Mouse (Mus musculus): ENCODE results near the gene Iqcd. TPM values are rescaled to one million over a fixed set of nuclear protein-coding genes. Genes with fewer than 3 reads are reported as not detected.

Gene Iqcd
- 1.2 TPM in 1 of 2 replicates, not detected in the other for polyA plus RNA-seq (2012; ENCODE audit: insufficient read depth, insufficient read length, missing spikeins)

DNA sequence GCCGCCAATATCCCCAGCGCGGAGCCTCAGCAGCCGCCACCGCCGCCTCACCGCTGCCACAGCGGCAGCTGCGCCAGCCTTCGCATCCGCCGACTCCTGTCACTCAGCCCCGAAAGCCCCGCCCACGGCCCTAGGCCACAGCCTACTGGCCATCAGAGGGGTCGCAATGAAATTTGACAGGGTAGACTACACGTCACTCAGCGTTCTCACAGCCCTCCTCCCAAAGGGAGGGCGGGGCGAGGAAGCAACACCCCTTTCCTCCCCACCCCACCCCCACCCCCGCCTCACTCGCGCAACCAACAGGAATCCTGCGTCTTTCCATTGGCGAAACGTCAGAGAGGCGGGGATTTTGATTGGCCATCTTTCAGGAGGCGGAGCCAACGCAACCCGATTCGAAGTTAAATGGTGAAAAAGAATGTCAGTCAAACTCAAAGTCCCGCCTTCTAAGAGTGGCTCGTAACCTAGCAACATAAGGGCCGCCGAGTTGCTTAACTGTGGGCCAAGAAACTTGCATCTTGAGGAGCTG lies at the start of gene Iqcd, which contains the start of gene Tpcn1:
Gene Iqcd (plus strand): TSS at position 448 of the 526 bp plus-strand sequence.
Gene Tpcn1 (minus strand): TSS at position 105 of the 526 bp plus-strand sequence.
- Histone ChIP-seq H3K27ac (ENCODE audit: insufficient read depth, low read depth, low read length) (peak within 1 kb of the TSS; percentile 60), H3K4me1 (ENCODE audit: control insufficient read depth, insufficient read depth, low read length) (peaks cover 33% of the 10 kb centered on the region), H3K4me3 (ENCODE audit: insufficient read depth, low read length) (peak within 1 kb of the TSS; percentile 77)
- TF ChIP-seq POLR2A (IDR thresholded peaks at IDR 0.05; ENCODE audit: borderline replicate concordance, low read depth, low read length) = no peak
- TF ChIP-seq CTCF (IDR thresholded peaks at IDR 0.05; ENCODE audit: low read depth, low read length) = no peak

DNA sequence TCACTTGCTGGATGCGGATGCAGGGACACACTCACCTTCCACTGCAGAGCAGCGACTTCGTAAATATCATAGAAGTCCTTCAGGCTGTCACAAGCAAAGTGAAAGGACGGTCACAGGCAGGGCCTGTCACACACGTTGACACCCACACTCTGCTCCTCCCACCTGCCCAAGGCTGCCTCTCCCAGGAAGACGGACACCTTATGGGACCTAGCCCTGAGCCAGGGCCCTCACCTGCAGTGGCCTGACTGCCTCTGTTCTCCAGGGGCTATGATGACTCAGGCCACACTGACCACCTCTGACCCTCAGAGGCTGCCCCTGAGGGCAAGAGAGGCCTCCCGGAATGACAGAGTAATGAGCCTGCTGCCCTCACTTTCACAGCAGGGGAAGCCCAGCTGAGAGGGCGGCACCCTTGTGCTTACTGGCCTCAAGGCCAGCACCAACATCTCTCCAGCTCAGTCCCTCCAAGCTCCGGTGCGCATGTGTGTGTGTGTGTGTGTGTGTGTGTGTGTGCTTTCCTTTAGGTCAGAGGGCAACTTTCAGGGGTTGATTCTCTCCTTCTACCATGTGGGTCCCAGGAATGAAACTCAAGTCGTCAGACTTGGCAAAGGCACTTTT lies 40.5 kb upstream of the Iqcd start:
- H3K4me3 ChIP-seq (ENCODE audit: insufficient read depth, low read length) = no peak overlapping the region
- H3K27ac ChIP-seq (ENCODE audit: insufficient read depth, low read depth, low read length) = no peak overlapping the region
- TF ChIP-seq CTCF (IDR thresholded peaks at IDR 0.05; ENCODE audit: low read depth, low read length) (no peak), POLR2A (IDR thresholded peaks at IDR 0.05; ENCODE audit: borderline replicate concordance, low read depth, low read length) (no peak)
- H3K4me1 ChIP-seq (ENCODE audit: control insufficient read depth, insufficient read depth, low read length) = no peaks in the 10 kb centered on the region

DNA sequence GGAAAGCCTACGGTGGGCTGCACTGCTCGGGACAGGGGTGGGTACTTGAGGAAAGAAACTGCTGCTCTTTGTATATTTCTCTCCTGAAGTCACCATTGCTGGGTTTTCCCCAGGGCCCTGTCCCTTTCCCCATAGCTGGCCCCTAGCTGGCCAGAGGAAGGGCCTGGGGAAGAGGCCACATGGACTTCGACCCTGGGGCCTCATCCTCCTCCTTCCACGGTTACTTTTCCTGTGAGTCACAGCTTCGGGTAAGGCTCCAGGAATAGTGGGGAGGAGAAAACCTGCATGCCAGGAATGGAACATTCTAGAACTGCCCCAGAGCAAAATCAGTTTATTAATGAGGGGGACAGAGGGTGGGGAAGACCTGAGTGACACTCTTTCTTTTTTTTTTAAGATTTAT lies 38.7 kb upstream of the Iqcd start:
- TF ChIP-seq POLR2A (IDR thresholded peaks at IDR 0.05; ENCODE audit: borderline replicate concordance, low read depth, low read length) (no peak), CTCF (IDR thresholded peaks at IDR 0.05; ENCODE audit: low read depth, low read length) (no peak)
- H3K4me3 ChIP-seq (ENCODE audit: insufficient read depth, low read length) = no peak overlapping the region
- H3K27ac ChIP-seq (ENCODE audit: insufficient read depth, low read depth, low read length) = no peak overlapping the region
- H3K4me1 ChIP-seq (ENCODE audit: control insufficient read depth, insufficient read depth, low read length) = no peaks in the 10 kb centered on the region

DNA sequence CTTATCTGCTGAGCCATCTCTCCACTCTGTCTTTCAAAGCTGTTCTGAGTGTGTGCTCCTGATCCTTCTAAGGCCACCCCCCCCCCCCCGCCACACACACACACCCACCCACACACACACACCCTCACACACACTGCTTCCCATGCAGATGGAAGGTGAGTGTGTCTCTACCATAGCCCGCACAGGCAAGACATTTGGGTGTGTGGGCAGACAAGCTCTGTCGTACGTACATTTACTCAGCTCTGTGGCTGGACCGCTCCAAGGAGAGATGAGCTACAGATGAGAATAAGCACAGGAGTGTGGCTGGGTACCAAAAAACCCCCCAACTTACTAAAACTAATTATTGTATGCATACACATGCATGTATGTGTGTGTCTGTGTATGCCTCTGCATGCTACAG lies 38.1 kb upstream of the Iqcd start:
- no peak for TF ChIP-seq CTCF (IDR thresholded peaks at IDR 0.05; ENCODE audit: low read depth, low read length)
- no peak for TF ChIP-seq POLR2A (IDR thresholded peaks at IDR 0.05; ENCODE audit: borderline replicate concordance, low read depth, low read length)
- no peak overlapping the region for H3K4me3 ChIP-seq (ENCODE audit: insufficient read depth, low read length)
- no peaks in the 10 kb centered on the region for H3K4me1 ChIP-seq (ENCODE audit: control insufficient read depth, insufficient read depth, low read length)

DNA sequence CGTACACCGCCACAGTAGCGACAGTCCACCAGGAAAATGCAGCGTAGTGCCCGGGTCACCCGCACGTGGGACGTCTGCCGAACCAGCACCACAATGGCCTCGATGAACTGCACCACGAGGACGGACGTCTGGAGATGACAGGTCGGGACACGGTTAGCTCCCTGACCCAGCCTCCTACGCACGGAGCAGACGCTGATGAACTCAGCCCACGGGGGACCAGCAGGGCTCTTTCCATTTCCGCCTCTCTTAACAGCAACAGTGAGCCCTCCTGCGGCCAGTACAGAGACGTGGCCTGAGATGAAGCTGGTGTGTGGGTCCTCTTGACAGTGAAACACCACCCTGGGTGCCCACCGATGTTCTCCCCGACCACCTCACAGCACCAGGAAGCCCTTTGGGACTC lies 32.9 kb upstream of the Iqcd start:
- Histone ChIP-seq H3K4me1 (ENCODE audit: control insufficient read depth, insufficient read depth, low read length) (peaks cover 10% of the 10 kb centered on the region), H3K4me3 (ENCODE audit: insufficient read depth, low read length) (no peak overlapping the region), H3K27ac (ENCODE audit: insufficient read depth, low read depth, low read length) (no peak overlapping the region)
- TF ChIP-seq POLR2A (IDR thresholded peaks at IDR 0.05; ENCODE audit: borderline replicate concordance, low read depth, low read length) (no peak), CTCF (IDR thresholded peaks at IDR 0.05; ENCODE audit: low read depth, low read length) (no peak)

More for the DNA sequence above, 38.1 kb upstream of the Iqcd start:
- H3K27ac ChIP-seq (ENCODE audit: insufficient read depth, low read depth, low read length) = no peak overlapping the region

DNA sequence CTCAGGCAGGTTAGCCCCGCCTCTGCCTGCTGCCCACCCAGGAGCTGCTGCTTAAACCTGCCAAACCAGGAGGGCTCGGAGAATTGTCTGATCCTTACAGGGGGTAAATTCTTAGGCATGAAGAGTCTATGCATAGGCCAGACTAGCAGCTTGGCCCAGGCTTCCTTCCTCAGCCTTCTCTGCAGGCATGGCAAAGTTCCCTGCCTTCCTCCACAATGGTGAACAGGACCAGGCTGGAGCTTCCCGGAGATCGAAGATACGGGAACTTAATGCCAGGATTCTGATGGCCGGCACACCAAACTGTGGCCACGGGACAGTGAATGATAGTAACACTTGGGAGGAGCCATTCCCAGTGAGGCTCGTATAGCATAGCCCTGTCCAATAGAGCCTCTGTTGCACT lies 30.8 kb upstream of the Iqcd start:
- peak overlapping the region; percentile 98 for H3K27ac ChIP-seq (ENCODE audit: insufficient read depth, low read depth, low read length)

DNA sequence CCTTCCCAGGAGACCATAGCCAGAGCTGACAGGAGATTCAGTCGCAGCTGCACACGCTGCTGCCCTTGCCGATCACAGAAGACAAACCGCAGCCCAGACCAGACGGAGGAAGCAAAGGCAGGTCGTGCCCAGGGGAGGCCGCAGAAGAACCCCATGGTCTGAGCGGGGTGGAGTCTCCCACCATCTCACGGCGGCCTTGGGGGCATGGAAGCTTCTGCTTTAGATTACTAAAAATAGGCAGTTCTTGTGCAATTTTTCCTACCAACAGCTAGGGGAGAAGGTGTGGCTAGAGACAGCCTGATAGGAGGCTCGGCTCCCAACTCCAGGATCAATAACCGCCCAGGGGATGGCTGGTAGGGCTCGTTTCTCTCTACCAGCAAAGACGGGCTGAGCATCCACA lies 30.1 kb upstream of the Iqcd start:
- peaks cover 30% of the 10 kb centered on the region for H3K4me1 ChIP-seq (ENCODE audit: control insufficient read depth, insufficient read depth, low read length)
- TF ChIP-seq CTCF (IDR thresholded peaks at IDR 0.05; ENCODE audit: low read depth, low read length) = no peak
- TF ChIP-seq POLR2A (IDR thresholded peaks at IDR 0.05; ENCODE audit: borderline replicate concordance, low read depth, low read length) = no peak
- H3K27ac ChIP-seq (ENCODE audit: insufficient read depth, low read depth, low read length) = peak overlapping the region; percentile 98
- H3K4me3 ChIP-seq (ENCODE audit: insufficient read depth, low read length) = peak overlapping the region; percentile 91

More for the DNA sequence above, 30.8 kb upstream of the Iqcd start:
- H3K4me1 ChIP-seq (ENCODE audit: control insufficient read depth, insufficient read depth, low read length) = peaks cover 23% of the 10 kb centered on the region
- peak overlapping the region; percentile 91 for H3K4me3 ChIP-seq (ENCODE audit: insufficient read depth, low read length)
- TF ChIP-seq POLR2A (IDR thresholded peaks at IDR 0.05; ENCODE audit: borderline replicate concordance, low read depth, low read length) (no peak), CTCF (IDR thresholded peaks at IDR 0.05; ENCODE audit: low read depth, low read length) (no peak)

DNA sequence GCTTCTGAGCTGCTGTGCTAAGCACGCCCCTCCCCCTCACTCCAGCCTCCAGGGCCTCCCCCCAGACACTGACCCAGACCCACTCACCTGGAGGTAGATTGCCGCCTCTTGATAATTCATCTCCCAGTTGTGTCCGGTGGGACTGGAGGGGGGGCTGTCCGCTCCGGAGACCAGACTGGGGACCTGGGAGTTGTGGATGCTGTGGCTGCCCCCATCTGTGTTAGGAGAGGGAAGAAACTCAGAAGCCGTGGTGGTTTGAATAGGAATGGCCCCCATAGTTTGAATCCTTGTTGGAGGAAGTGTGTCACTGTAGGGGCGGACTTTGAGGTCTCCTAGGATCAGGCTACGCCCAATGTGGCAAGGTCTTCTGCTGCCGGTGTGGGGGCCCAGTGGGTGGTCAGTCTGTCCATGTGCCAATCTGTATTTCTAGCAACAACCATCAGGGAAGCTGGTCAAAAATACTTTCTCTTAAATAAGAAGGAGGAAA lies 28.6 kb upstream of the Iqcd start:
- H3K4me1 ChIP-seq (ENCODE audit: control insufficient read depth, insufficient read depth, low read length) = peaks cover 35% of the 10 kb centered on the region
- peak overlapping the region; percentile 98 for H3K27ac ChIP-seq (ENCODE audit: insufficient read depth, low read depth, low read length)
- no peak for TF ChIP-seq CTCF (IDR thresholded peaks at IDR 0.05; ENCODE audit: low read depth, low read length)
- no peak for TF ChIP-seq POLR2A (IDR thresholded peaks at IDR 0.05; ENCODE audit: borderline replicate concordance, low read depth, low read length)
- H3K4me3 ChIP-seq (ENCODE audit: insufficient read depth, low read length) = peak overlapping the region; percentile 91

DNA sequence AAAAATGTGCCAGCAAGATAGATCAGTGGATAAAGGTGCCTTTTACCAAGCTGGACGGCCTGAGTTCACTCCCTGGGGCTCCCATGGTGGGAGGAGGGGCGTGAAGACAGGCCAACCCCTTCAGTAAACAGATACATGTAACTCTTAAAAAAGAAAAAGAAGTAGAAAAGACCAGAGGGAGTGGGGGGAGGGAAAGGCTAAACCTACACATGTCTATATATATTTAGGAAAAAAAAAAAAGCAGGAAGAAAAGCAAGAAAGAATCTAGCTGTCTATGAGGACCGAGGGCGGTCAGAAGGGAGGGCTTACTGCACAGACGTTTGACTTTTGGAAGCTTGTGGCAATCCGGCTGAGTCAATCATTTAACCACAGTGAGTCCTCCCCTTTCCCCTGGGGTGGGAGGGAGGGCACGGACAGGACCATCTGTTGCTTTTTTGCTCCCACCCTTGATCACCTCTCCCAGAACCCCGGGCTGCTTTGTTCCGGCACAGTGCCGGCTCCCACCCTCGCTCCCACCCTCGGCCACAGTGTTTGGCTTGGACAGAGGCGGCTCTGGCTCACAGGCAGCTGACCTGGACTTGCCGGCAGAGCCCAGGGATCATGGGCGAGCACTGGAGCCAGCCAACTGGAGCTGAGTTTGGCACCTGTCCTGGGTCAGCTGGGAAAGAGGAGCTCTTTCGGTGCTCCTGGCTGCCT lies 28.1 kb upstream of the Iqcd start:
- Histone ChIP-seq H3K4me1 (ENCODE audit: control insufficient read depth, insufficient read depth, low read length) (peaks cover 37% of the 10 kb centered on the region), H3K27ac (ENCODE audit: insufficient read depth, low read depth, low read length) (peak overlapping the region; percentile 98), H3K4me3 (ENCODE audit: insufficient read depth, low read length) (peak overlapping the region; percentile 91)
- TF ChIP-seq POLR2A (IDR thresholded peaks at IDR 0.05; ENCODE audit: borderline replicate concordance, low read depth, low read length) (no peak), CTCF (IDR thresholded peaks at IDR 0.05; ENCODE audit: low read depth, low read length) (no peak)
